Mouse (Mus musculus) midbrain, embryonic 11.5 days (tissue): ENCODE measurements around the gene Carns1. TPM values are rescaled to one million over a fixed set of nuclear protein-coding genes. Genes with fewer than 3 reads are reported as not detected.

Source experiments
- ATAC-seq: fragments of 200-750 bp; cut with Nextera tagmentation; 2 replicates; pipeline ENCODE4 v1.8.0; 2017; ENCODE audit warnings: moderate TSS enrichment, moderate library complexity; ENCODE audit not compliant: low FRiP score
- DNase-seq: peaks from one replicate; pipeline ENCODE4 v3.0.0; 2015; ENCODE audit warnings: low spot score; ENCODE audit errors: missing footprints
- H3K27ac ChIP-seq: fragments of 300-500 bp; sonication (generic); 2 replicates; pipeline ENCODE4 v1.5.1; 2014; ENCODE audit warnings: low read depth, low read length
- H3K27me3 ChIP-seq: fragments of 300-500 bp; sonication (generic); 2 replicates; pipeline ENCODE4 v1.6.1; 2014; ENCODE audit warnings: mild to moderate bottlenecking, low read length, moderate library complexity, mixed read lengths; ENCODE audit not compliant: control insufficient read depth, insufficient read depth
- H3K36me3 ChIP-seq: fragments of 300-500 bp; sonication (generic); 2 replicates; pipeline ENCODE4 v1.6.1; 2014; ENCODE audit warnings: mild to moderate bottlenecking, low read length, moderate library complexity, mixed read lengths; ENCODE audit not compliant: control insufficient read depth, insufficient read depth
- H3K4me1 ChIP-seq: fragments of 300-500 bp; sonication (generic); 2 replicates; pipeline ENCODE4 v1.6.1; 2014; ENCODE audit warnings: low read length; ENCODE audit not compliant: control insufficient read depth, insufficient read depth
- H3K4me2 ChIP-seq: fragments of 300-500 bp; sonication (generic); 2 replicates; pipeline ENCODE4 v1.6.1; 2014; ENCODE audit warnings: mild to moderate bottlenecking, moderate library complexity
- H3K4me3 ChIP-seq: fragments of 300-500 bp; sonication (generic); 2 replicates; pipeline ENCODE4 v1.5.1; 2014; ENCODE audit warnings: low read depth, low read length
- H3K9ac ChIP-seq: fragments of 300-500 bp; sonication (generic); 2 replicates; pipeline ENCODE4 v1.6.1; 2014; ENCODE audit warnings: low read length
- H3K9me3 ChIP-seq: fragments of 300-500 bp; sonication (generic); 2 replicates; pipeline ENCODE4 v1.6.1; 2016; ENCODE audit warnings: low read length; ENCODE audit not compliant: control insufficient read depth
- WGBS: fragments of 180-500 bp; shearing (Covaris S2); extraction: QIAGEN DNeasy Blood & Tissue Kit; methylation state at CpG from one replicate; pipeline ENCODE4 v1.1.7; 2014; 5-methylcytosine and 5-hydroxymethylcytosine counted together
- polyA plus RNA-seq: library from polyadenylated mRNA; unstranded; fragments of >200 nt; fragmentation: Nextera tagmentation; extraction: Ambion mirVana; gene quantifications from 2 replicates; pipeline ENCODE4 v1.2.1, GENCODE M21; 2014

The Carns1 gene
- polyA plus RNA-seq, 1 experiment from 2014 or later = 2.9 TPM

DNA sequence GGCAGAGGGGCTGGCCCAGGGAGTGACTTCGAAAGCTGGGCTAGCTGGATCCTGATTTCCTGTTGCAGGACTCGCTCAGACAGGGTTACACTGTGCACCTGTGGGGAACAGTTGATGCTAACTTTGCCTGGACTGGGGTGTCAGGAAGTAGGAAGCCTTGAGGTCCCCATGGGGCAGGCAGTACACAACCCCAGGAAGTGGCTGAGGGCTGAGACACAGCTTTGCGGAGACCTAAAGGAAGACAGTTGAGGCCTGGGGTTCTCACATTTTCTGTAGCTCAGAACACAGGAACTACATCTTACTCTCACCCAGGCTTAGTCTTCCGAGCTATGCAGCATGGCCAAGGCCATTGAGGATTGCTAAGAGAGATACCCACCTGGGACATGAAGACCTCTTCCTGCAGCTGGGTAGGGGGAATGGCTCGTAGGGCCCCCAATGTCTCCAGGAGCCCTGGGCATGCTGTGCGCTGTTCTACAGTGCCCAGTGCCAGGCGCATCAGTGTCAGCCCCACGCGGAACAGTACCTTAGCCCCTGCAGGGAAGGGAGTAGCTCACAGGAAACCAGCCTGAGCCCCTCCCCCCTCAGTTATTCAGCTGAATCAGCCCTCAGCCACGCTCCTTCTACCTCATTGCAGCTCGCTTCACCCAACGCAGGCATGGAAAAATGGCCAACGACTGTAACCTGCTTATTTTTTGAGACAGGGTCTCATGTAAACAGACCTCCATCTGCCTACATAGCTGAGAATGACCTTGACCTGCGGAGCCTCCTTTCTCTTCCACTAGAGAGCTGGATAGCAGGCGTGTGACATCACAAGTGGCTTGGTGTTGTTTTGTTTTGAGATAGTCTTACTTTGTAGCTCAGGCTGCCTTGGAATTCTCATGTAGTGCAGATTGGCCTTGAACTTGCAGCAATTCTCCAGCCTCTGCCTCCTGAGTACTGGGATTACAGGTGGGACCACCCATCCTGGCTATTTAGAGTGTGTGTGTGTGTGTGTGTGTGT, 10.0 kb upstream of the Carns1 start:
- Histone ChIP-seq H3K9ac (no peak overlapping the region), H3K27ac (no peak overlapping the region)
- 66% methylated on average over 15 of the region's 15 CpGs for WGBS

DNA sequence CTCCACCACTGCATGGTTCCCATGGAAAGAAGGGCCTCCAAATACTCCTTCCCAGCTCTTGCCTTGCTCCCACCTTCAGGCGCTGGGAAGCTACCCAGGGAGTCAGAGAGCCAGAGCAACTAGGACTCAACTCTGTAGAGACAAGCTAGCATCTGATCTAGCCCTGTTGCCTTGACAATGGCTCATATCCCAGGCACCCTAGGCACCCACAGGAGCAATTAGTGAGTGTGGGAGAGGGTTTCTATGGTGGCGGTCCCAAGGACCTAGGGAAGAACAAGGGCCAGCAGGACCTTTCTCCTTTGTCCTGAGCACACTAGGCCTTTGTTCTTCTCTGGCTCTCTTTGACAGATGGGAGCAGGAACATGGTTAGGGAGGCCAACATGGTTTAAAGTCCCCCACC, 8.4 kb upstream of the Carns1 start:
- H3K27me3 ChIP-seq = no peaks in the 10 kb centered on the region
- no peak overlapping the region for H3K27ac ChIP-seq
- H3K9ac ChIP-seq = no peak overlapping the region
- ATAC-seq (no peak), DNase-seq (no peak)
- 87% methylated on average over 2 of the region's 2 CpGs for WGBS
- no peaks in the 10 kb centered on the region for H3K36me3 ChIP-seq
- H3K4me2 ChIP-seq = no peak overlapping the region
- no peaks in the 10 kb centered on the region for H3K9me3 ChIP-seq
- no peaks in the 10 kb centered on the region for H3K4me1 ChIP-seq
- no peak overlapping the region for H3K4me3 ChIP-seq

More for the DNA sequence above, 10.0 kb upstream of the Carns1 start:
- H3K4me2 ChIP-seq = no peak overlapping the region
- no peaks in the 10 kb centered on the region for H3K4me1 ChIP-seq
- DNase-seq = no peak
- no peaks in the 10 kb centered on the region for H3K27me3 ChIP-seq
- H3K4me3 ChIP-seq = no peak overlapping the region
- no peaks in the 10 kb centered on the region for H3K36me3 ChIP-seq
- H3K9me3 ChIP-seq = no peaks in the 10 kb centered on the region
- ATAC-seq = no peak

DNA sequence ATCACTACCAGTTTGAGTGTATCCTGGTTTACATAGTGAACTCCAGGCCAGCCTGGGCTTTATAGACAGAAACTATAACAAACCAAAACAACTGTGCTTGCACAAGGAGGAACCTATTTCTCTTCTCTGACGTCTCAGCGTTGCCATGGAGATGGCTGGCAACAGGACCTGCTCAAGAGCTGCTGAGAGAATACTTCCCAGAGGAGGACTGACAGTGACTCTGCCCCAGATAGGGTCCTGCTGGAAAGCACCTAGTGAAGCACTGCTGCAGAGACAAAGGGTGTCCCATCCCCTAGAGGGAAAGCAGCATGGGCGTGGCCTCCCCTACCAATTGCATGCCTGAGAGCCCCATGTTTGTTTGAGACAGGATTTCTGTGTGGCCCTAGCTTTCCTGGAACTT, 6.6 kb upstream of the Carns1 start:
- Histone ChIP-seq H3K9ac (no peak overlapping the region), H3K27me3 (no peaks in the 10 kb centered on the region), H3K27ac (no peak overlapping the region), H3K36me3 (no peaks in the 10 kb centered on the region), H3K4me2 (no peak overlapping the region), H3K4me1 (no peaks in the 10 kb centered on the region), H3K4me3 (no peak overlapping the region), H3K9me3 (no peaks in the 10 kb centered on the region)
- DNase-seq (no peak), ATAC-seq (no peak)
- 47% methylated on average over 3 of the region's 3 CpGs for WGBS

DNA sequence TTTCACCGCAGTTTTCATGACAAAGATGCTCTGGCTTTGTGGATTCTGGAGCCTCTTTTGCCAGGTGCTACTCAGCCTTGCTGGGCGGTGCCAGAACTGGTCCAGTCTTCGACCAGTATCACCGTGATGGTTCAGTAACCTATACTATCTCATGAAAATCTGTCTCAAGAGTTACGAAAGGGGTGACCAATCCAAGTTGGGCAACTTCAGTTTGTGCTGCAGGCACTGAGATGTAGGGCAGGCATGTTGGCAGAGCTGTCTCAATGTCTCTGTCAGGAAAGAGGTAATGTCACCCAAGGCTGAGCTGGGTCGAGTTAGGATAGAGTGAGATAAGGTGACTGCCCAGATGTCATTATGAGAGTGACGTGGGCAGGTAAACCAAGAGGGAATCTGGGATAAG, 5.1 kb upstream of the Carns1 start:
- Histone ChIP-seq H3K9ac (no peak overlapping the region), H3K4me3 (no peak overlapping the region), H3K36me3 (no peaks in the 10 kb centered on the region), H3K4me1 (peaks cover 5% of the 10 kb centered on the region), H3K27me3 (no peaks in the 10 kb centered on the region), H3K9me3 (no peaks in the 10 kb centered on the region), H3K4me2 (no peak overlapping the region), H3K27ac (no peak overlapping the region)
- no peak for DNase-seq
- ATAC-seq = no peak
- 87% methylated on average over 7 of the region's 7 CpGs for WGBS

DNA sequence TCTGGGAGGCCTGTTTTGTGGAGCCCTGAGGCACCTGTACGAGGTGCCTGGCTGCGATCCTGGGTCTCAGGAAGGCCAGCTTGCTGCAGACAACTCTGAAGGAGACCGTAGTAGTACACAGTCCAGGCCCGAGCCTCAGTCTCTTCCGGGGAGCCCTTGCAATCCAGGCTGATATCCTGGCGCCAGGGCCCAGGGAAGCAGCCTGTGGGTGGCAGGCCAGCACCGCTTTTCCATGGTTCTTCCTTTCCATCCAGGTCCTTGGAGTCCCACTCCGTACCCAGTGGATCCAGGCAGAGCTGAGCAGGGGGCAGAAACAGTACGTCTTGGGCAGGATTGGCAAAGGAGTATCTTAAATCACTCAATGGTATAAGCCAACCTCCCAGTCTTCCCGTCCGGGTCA, 2.4 kb downstream of the Carns1 start:
- H3K9me3 ChIP-seq = no peaks in the 10 kb centered on the region
- no peak overlapping the region for H3K4me2 ChIP-seq
- no peak overlapping the region for H3K27ac ChIP-seq
- H3K36me3 ChIP-seq = no peaks in the 10 kb centered on the region
- 60% methylated on average over 11 of the region's 11 CpGs for WGBS
- no peak overlapping the region for H3K4me3 ChIP-seq
- H3K27me3 ChIP-seq = no peaks in the 10 kb centered on the region
- ATAC-seq (no peak), DNase-seq (no peak)
- H3K4me1 ChIP-seq = peaks cover 15% of the 10 kb centered on the region
- 0 out of 2 replicates have a peak overlapping the region, but pooled peaks have one; percentile 33 for H3K9ac ChIP-seq

DNA sequence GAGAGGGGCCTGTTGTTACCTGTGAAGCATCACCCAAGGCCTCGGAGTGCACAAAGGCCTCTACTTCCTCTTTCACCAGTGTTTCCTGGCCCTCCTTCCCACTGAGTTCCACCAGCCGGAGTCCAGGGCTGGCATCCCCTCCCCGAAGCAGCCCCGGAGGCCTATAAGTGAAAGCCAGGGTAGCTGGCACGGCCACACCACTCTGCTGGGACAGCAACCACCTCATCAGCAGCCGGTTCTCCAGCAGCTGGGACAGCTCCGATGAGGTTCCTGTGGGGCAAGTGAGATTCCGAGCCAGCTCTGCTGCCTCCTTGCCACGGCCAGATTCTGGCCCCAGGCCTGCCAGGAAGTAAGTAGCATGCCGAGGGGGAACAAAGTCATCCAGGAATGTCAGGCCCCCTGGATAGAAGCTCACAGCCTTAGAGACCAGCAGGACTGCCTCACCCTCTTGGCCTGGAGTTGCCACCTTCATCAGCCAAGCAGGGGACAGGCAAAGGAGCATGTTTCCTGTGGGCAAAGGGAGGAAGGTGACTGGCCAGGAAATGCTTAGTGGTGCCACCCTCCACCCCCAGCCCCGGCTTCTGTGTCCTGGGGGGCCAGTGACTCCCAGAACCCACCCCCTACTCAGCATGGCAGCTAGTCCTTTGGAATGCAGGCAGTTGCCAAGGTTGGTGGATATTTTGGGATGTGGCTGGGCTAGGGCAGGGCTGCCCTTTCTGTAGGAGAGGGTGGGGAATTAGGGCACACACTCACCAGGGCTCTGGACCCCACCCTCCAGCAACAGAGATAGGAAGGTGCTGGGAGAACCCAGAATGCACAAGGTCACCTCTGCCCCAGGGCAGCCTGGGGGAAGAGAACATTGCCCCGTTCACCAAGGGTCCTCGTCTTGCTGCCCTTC, 3.6 kb downstream of the Carns1 start:
- Histone ChIP-seq H3K9ac (no peak overlapping the region), H3K4me3 (no peak overlapping the region), H3K27me3 (no peaks in the 10 kb centered on the region), H3K27ac (no peak overlapping the region), H3K4me2 (no peak overlapping the region), H3K9me3 (no peaks in the 10 kb centered on the region), H3K4me1 (peaks cover 15% of the 10 kb centered on the region), H3K36me3 (no peaks in the 10 kb centered on the region)
- no peak for ATAC-seq
- DNase-seq = no peak
- 73% methylated on average over 13 of the region's 13 CpGs for WGBS

DNA sequence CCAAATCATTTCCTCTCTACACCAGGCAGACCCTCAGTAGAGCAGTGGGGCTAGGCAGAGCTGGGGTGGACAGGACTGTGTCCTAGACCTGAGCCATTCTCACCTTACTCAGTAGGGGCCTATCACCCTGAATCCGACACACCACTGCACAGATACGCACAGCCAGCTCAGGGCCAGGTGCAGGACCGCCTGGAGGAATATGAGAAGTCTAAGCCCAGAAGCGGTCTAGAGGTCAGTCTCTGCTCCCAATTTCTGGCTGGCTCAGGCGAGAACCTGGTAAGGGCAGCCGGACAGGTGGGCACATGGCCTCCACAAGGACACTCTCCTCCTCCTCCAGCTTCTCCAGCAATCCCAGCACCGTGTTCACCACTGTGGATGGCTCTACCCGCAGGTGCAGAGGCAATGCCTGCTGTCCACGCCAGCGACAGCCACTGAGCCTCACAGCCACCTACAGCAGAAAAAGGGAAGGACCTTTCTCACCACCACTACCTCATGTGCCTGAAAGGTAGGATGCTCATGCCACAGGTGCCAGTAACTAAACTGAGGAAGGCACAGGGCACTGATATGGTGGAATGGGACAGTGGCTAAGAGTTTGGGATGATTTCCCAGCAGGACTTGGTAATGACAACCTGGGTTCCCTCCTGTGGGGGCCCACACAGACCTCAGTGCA, 4.4 kb downstream of the Carns1 start:
- no peak for ATAC-seq
- 90% methylated on average over 10 of the region's 10 CpGs for WGBS
- Histone ChIP-seq H3K9me3 (no peaks in the 10 kb centered on the region), H3K4me1 (peaks cover 15% of the 10 kb centered on the region), H3K4me2 (no peak overlapping the region), H3K27me3 (no peaks in the 10 kb centered on the region), H3K9ac (no peak overlapping the region), H3K36me3 (no peaks in the 10 kb centered on the region), H3K4me3 (no peak overlapping the region), H3K27ac (no peak overlapping the region)
- DNase-seq = no peak

DNA sequence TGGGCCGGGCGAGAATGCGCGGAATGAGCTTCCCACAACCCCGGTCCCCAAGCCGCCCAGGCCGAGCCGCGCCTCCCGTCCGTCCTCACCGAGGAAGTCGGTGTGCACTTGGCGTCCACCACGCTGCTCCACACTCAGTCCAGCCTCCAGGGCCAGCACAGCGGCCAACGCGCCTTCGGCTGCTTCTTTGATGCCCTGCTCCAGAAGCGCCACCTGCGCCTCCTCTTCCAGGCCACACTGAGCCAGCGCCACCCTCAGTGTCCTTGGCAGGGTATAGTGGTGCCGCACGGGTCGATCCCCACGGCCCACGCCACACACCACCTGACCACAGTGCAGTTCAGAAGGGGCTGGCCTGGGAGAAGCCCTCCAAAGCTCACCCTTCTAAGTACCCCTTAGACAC, 5.5 kb downstream of the Carns1 start:
- no peaks in the 10 kb centered on the region for H3K9me3 ChIP-seq
- DNase-seq (no peak), ATAC-seq (peak; percentile 65)
- H3K27me3 ChIP-seq = no peaks in the 10 kb centered on the region
- H3K9ac ChIP-seq = peak overlapping the region; percentile 84
- H3K4me3 ChIP-seq = peak overlapping the region; percentile 34
- H3K27ac ChIP-seq = peak overlapping the region; percentile 74
- peaks cover 7% of the 10 kb centered on the region for H3K4me1 ChIP-seq
- H3K4me2 ChIP-seq = peak overlapping the region; percentile 76
- 6% methylated on average over 27 of the region's 27 CpGs for WGBS
- H3K36me3 ChIP-seq = no peaks in the 10 kb centered on the region
